Mouse (Mus musculus): ENCODE measurements around the gene Slc5a12. TPM values are rescaled to one million over a fixed set of nuclear protein-coding genes. Genes with fewer than 3 reads are reported as not detected.

Gene Slc5a12
- polyA plus RNA-seq, 1 experiment, result not detected

DNA sequence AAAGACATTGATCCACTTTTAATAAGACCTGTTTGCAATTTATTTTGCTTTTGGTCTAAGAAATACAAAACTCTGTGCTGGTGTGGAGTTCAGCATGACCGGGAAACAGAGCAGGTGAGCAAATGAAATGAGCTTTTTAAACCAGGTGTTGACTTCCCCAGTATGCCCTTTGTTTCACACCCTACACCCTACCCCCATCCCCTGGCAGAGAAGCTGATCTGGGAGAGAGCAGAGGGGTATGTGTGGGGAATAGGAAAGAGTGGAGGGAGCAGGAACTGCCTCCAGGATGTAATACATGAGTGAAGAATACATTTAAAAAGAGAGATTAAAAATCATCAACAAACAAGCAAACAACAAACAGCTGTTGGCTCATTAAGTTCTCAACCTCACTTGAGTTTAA is 47.3 kb downstream of the Slc5a12 start:
- no peaks in the 10 kb centered on the region for H3K27me3 ChIP-seq (ENCODE audit: control insufficient read depth, insufficient read depth, low read length)
- H3K27ac ChIP-seq (ENCODE audit: insufficient read depth, low read length), result no peak overlapping the region
- TF ChIP-seq POLR2A (IDR thresholded peaks at IDR 0.05; ENCODE audit: low read depth, low read length) (no peak), CTCF (IDR thresholded peaks at IDR 0.05; ENCODE audit: extremely low read depth, insufficient read depth, insufficient read length, insufficient replicate concordance) (no peak)
- no peak overlapping the region for H3K4me3 ChIP-seq (ENCODE audit: extremely low read depth, insufficient read depth, insufficient read length)
- H3K4me1 ChIP-seq (ENCODE audit: control insufficient read depth, insufficient read depth, insufficient read length), result no peaks in the 10 kb centered on the region
- DNase-seq (ENCODE audit: low read depth in 1 of 2, low spot score in 2 of 2), result no peak
- H3K36me3 ChIP-seq (ENCODE audit: control insufficient read depth, insufficient read depth, low read length), result no peaks in the 10 kb centered on the region
- 73% methylated on average over 1 of the region's 1 CpGs for WGBS

DNA sequence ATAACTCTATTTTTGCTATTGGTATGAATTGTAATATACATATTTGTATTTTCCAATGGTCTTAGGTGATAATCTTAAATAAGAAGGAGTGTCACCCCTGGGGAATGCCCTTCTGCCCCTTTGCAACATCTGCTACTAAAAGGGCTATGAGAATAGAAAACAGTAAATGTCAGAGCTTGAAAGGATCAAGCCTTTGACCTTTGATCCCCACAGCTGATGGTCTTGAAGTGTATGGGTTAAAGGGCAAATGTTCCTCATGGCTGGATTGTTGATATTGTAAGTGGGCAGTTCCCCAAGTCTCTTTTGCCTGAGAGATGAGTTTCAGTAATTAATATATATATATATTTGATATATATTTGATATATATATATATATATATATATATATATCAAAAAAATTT is 47.7 kb downstream of the Slc5a12 start:
- TF ChIP-seq CTCF (IDR thresholded peaks at IDR 0.05; ENCODE audit: extremely low read depth, insufficient read depth, insufficient read length, insufficient replicate concordance) (no peak), POLR2A (IDR thresholded peaks at IDR 0.05; ENCODE audit: low read depth, low read length) (no peak)

DNA sequence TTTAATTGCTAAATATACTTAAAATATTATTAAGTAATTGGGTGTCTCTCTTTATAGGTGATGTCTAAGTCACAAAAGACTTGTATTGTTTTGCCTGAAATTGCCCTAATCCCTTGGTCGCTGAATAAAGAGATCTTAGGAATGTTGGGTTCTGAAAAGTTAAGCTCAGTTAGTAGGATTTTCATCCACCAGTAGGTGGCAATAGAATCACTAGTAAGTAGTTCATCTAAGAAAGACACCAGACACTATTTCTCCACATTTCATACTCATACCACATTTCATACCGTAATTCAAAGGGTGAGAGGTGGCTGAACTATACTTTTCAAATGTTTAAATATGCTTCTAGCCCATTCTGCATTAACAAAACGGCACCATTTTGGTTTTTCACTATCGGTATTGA is 66.2 kb downstream of the Slc5a12 start:
- Histone ChIP-seq H3K4me3 (ENCODE audit: extremely low read depth, insufficient read depth, insufficient read length) (no peak overlapping the region), H3K27me3 (ENCODE audit: control insufficient read depth, insufficient read depth, low read length) (no peaks in the 10 kb centered on the region), H3K4me1 (ENCODE audit: control insufficient read depth, insufficient read depth, insufficient read length) (no peaks in the 10 kb centered on the region), H3K36me3 (ENCODE audit: control insufficient read depth, insufficient read depth, low read length) (no peaks in the 10 kb centered on the region), H3K27ac (ENCODE audit: insufficient read depth, low read length) (no peak overlapping the region)
- DNase-seq (ENCODE audit: low read depth in 1 of 2, low spot score in 2 of 2), result no peak
- 54% methylated on average over 4 of the region's 4 CpGs for WGBS
- no peak for TF ChIP-seq POLR2A (IDR thresholded peaks at IDR 0.05; ENCODE audit: low read depth, low read length)
- TF ChIP-seq CTCF (IDR thresholded peaks at IDR 0.05; ENCODE audit: extremely low read depth, insufficient read depth, insufficient read length, insufficient replicate concordance), result no peak

More for the DNA sequence above, 47.7 kb downstream of the Slc5a12 start:
- no peaks in the 10 kb centered on the region for H3K36me3 ChIP-seq (ENCODE audit: control insufficient read depth, insufficient read depth, low read length)
- H3K27ac ChIP-seq (ENCODE audit: insufficient read depth, low read length), result no peak overlapping the region
- no peak overlapping the region for H3K4me3 ChIP-seq (ENCODE audit: extremely low read depth, insufficient read depth, insufficient read length)
- H3K4me1 ChIP-seq (ENCODE audit: control insufficient read depth, insufficient read depth, insufficient read length), result no peaks in the 10 kb centered on the region
- no peaks in the 10 kb centered on the region for H3K27me3 ChIP-seq (ENCODE audit: control insufficient read depth, insufficient read depth, low read length)
- no peak for DNase-seq (ENCODE audit: low read depth in 1 of 2, low spot score in 2 of 2)

DNA sequence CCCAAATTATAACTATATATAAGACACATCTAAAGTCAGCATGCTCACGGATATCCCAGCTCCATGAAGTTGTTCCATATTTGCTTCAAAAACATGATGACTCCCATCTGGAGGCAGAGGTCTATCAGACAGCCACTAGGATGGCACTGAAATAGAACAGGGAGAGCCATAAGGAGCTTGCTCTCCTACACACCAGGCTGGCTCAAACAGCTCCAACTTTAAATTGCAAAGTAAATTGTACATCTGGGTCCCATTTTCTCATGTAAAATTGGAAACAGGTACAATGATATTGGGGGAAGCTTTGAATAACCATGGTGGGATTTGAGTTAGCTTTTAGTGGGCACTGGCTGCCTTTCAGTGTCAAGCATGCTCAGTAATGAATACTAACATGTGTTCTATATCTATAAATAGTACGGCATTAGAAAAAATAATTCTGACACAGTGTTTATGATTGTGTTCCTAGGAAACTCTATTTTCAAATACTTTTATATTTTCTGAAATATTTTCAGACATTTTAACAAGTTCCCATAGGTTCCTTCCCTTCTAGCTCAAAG is 74.0 kb downstream of the Slc5a12 start:
- no peak overlapping the region for H3K4me3 ChIP-seq (ENCODE audit: extremely low read depth, insufficient read depth, insufficient read length)
- H3K27ac ChIP-seq (ENCODE audit: insufficient read depth, low read length), result no peak overlapping the region
- H3K27me3 ChIP-seq (ENCODE audit: control insufficient read depth, insufficient read depth, low read length), result no peaks in the 10 kb centered on the region
- DNase-seq (ENCODE audit: low read depth in 1 of 2, low spot score in 2 of 2), result no peak
- TF ChIP-seq POLR2A (IDR thresholded peaks at IDR 0.05; ENCODE audit: low read depth, low read length) (no peak), CTCF (IDR thresholded peaks at IDR 0.05; ENCODE audit: extremely low read depth, insufficient read depth, insufficient read length, insufficient replicate concordance) (no peak)
- no peaks in the 10 kb centered on the region for H3K36me3 ChIP-seq (ENCODE audit: control insufficient read depth, insufficient read depth, low read length)
- 87% methylated on average over 2 of the region's 2 CpGs for WGBS
- H3K4me1 ChIP-seq (ENCODE audit: control insufficient read depth, insufficient read depth, insufficient read length), result no peaks in the 10 kb centered on the region

Other genes starting within 250 kb of the Slc5a12 start
- 0.13 and 0.21 TPM in 2 replicates for gene Fibin, start 234.1 kb upstream of the Slc5a12 start, polyA plus RNA-seq (2012; rRNA removed)
- 0.02 TPM in 1 of 2 replicates, not detected in the other for gene Muc15, start 124.0 kb downstream of the Slc5a12 start, polyA plus RNA-seq (2012; rRNA removed)

Data from spleen, adult 2 months (tissue).